Mouse (Mus musculus) spleen, adult 2 months (tissue): ENCODE measurements around the gene Tpcn2. TPM values are rescaled to one million over a fixed set of nuclear protein-coding genes. Genes with fewer than 3 reads are reported as not detected.

ENCODE experiments used
- DNase-seq, 2 experiments: peaks; one replicate each; pipeline versions ENCODE4 v3.0.0 to v3.0.0-alpha.2; 2012 to 2021; ENCODE audit warnings: low spot score in 2 of 2, low read depth in 1 of 2
- H3K27ac ChIP-seq: fragments of 200-500 bp; 2 replicates; pipeline ENCODE4 v1.5.1; 2012; ENCODE audit warnings: low read length, inconsistent platforms; ENCODE audit not compliant: insufficient read depth
- H3K27me3 ChIP-seq: fragments of 200-500 bp; 2 replicates; pipeline ENCODE4 v1.6.1; 2012; ENCODE audit warnings: mild to moderate bottlenecking, moderate library complexity, low read length, inconsistent platforms; ENCODE audit not compliant: control insufficient read depth, insufficient read depth
- H3K36me3 ChIP-seq: fragments of 200-500 bp; 2 replicates; pipeline ENCODE4 v1.6.1; 2012; ENCODE audit warnings: mild to moderate bottlenecking, low read length, inconsistent platforms; ENCODE audit not compliant: control insufficient read depth, insufficient read depth
- H3K4me1 ChIP-seq: fragments of 200-500 bp; 2 replicates; pipeline ENCODE4 v1.6.1; 2011; ENCODE audit warnings: inconsistent platforms; ENCODE audit not compliant: control insufficient read depth, insufficient read depth, insufficient read length
- H3K4me3 ChIP-seq: fragments of 200-500 bp; 2 replicates; pipeline ENCODE4 v1.5.1; 2011; ENCODE audit warnings: mild to moderate bottlenecking, inconsistent platforms; ENCODE audit not compliant: insufficient read depth, insufficient read length; ENCODE audit errors: extremely low read depth
- CTCF ChIP-seq: fragments of 200-500 bp; IDR thresholded peaks from 2 replicates; pipeline ENCODE4 v1.5.1; 2011; ENCODE audit warnings: mild to moderate bottlenecking, inconsistent platforms; ENCODE audit not compliant: insufficient read depth, insufficient read length, insufficient replicate concordance; ENCODE audit errors: extremely low read depth
- POLR2A ChIP-seq: fragments of 200-500 bp; IDR thresholded peaks from 2 replicates; pipeline ENCODE4 v1.6.1; 2011; ENCODE audit warnings: low read depth, low read length, inconsistent platforms
- WGBS: fragments of 180-500 bp; shearing (Covaris S2); methylation state at CpG from one replicate; pipeline ENCODE4 v1.1.7; 2018; 5-methylcytosine and 5-hydroxymethylcytosine counted together
- polyA plus RNA-seq: library from polyadenylated mRNA; depleted of rRNA; stranded (reverse); fragments of >200 nt; gene quantifications from 2 replicates; pipeline ENCODE4 v1.2.3, GENCODE M21; 2012; rRNA removed

Gene Tpcn2
- 23.8 and 31.3 TPM in 2 replicates for polyA plus RNA-seq

- Histone ChIP-seq H3K27me3 (no peaks in the 10 kb centered on the region), H3K27ac (peak within 1 kb of the TSS; percentile 31), H3K4me3 (peak within 1 kb of the TSS; percentile 74), H3K36me3 (peaks cover 8% of the 10 kb centered on the region), H3K4me1 (peaks cover 11% of the 10 kb centered on the region; the same call in 1 of the 2 replicates)
- TF ChIP-seq POLR2A (peak; percentile 14; the same call in 1 of the 2 replicates), CTCF (peak; percentile 29; the same call in 1 of the 2 replicates)
- peak; percentile 77 to 87 for DNase-seq
- WGBS: under 1% methylated on average over 18 of the region's 18 CpGs
Measured at GRCm38 (mm10) chr7:145283487-145284187, at the start of gene Tpcn2. Gene Tpcn2 (minus strand): TSS chr7:145284011.

GRCm38 (mm10) chr7:145332376-145333041, 48.7 kb upstream of the Tpcn2 start:
- Histone ChIP-seq H3K4me3 (no peak overlapping the region), H3K27me3 (no peaks in the 10 kb centered on the region), H3K4me1 (no peaks in the 10 kb centered on the region), H3K27ac (no peak overlapping the region), H3K36me3 (no peaks in the 10 kb centered on the region)
- TF ChIP-seq POLR2A: no peak
- TF ChIP-seq CTCF: no peak
- DNase-seq: no peak
- WGBS: 85% methylated on average over 1 of the region's 1 CpGs

- no peaks in the 10 kb centered on the region for H3K4me1 ChIP-seq
- no peak overlapping the region for H3K27ac ChIP-seq
- 82% methylated on average over 2 of the region's 2 CpGs for WGBS
- DNase-seq: no peak
- H3K27me3 ChIP-seq: no peaks in the 10 kb centered on the region
- H3K36me3 ChIP-seq: no peaks in the 10 kb centered on the region
- no peak overlapping the region for H3K4me3 ChIP-seq
- TF ChIP-seq POLR2A (no peak), CTCF (no peak)
Measured at GRCm38 (mm10) chr7:145330641-145331040, 46.8 kb upstream of the Tpcn2 start.

GRCm38 (mm10) chr7:145329982-145330381, 46.2 kb upstream of the Tpcn2 start:
- H3K27ac ChIP-seq: no peak overlapping the region
- TF ChIP-seq CTCF (no peak), POLR2A (no peak)
- 87% methylated on average over 2 of the region's 2 CpGs for WGBS
- no peaks in the 10 kb centered on the region for H3K27me3 ChIP-seq
- H3K4me3 ChIP-seq: no peak overlapping the region
- DNase-seq: no peak
- H3K36me3 ChIP-seq: no peaks in the 10 kb centered on the region
- H3K4me1 ChIP-seq: no peaks in the 10 kb centered on the region

- Histone ChIP-seq H3K27me3 (no peaks in the 10 kb centered on the region), H3K4me3 (no peak overlapping the region), H3K27ac (no peak overlapping the region), H3K4me1 (no peaks in the 10 kb centered on the region), H3K36me3 (no peaks in the 10 kb centered on the region)
- WGBS: 59% methylated on average over 2 of the region's 2 CpGs
- no peak for TF ChIP-seq CTCF
- no peak for TF ChIP-seq POLR2A
- no peak for DNase-seq
Measured at GRCm38 (mm10) chr7:145325697-145326096, 41.9 kb upstream of the Tpcn2 start.

GRCm38 (mm10) chr7:145323607-145324006, 39.8 kb upstream of the Tpcn2 start:
- Histone ChIP-seq H3K4me3 (no peak overlapping the region), H3K4me1 (no peaks in the 10 kb centered on the region), H3K27ac (no peak overlapping the region), H3K27me3 (no peaks in the 10 kb centered on the region), H3K36me3 (no peaks in the 10 kb centered on the region)
- no peak for DNase-seq
- TF ChIP-seq POLR2A (no peak), CTCF (no peak)
- WGBS: 51% methylated on average over 4 of the region's 4 CpGs

GRCm38 (mm10) chr7:145319481-145319880, 35.7 kb upstream of the Tpcn2 start:
- WGBS: 53% methylated on average over 3 of the region's 3 CpGs
- no peaks in the 10 kb centered on the region for H3K4me1 ChIP-seq
- TF ChIP-seq CTCF (no peak), POLR2A (no peak)

More at GRCm38 (mm10) chr7:145319481-145319880, 35.7 kb upstream of the Tpcn2 start:
- Histone ChIP-seq H3K36me3 (no peaks in the 10 kb centered on the region), H3K4me3 (no peak overlapping the region), H3K27me3 (no peaks in the 10 kb centered on the region), H3K27ac (no peak overlapping the region)
- DNase-seq: no peak
